Mouse (Mus musculus) erythroblast, embryonic 14.5 days (primary cell): ENCODE data around the gene Gm13697. TPM values are rescaled to one million over a fixed set of nuclear protein-coding genes. Genes with fewer than 3 reads are reported as not detected.

ENCODE experiments used
- H3K27me3 ChIP-seq: 2 replicates; pipeline ENCODE4 v1.6.1; 2012; ENCODE audit warnings: inconsistent platforms; ENCODE audit not compliant: control insufficient read depth
- H3K36me3 ChIP-seq: 2 replicates; pipeline ENCODE4 v1.6.1; 2012; ENCODE audit warnings: mild to moderate bottlenecking, inconsistent platforms; ENCODE audit not compliant: control insufficient read depth
- H3K4me1 ChIP-seq: 2 replicates; pipeline ENCODE4 v1.6.1; 2012; ENCODE audit warnings: inconsistent platforms; ENCODE audit not compliant: control insufficient read depth
- H3K4me3 ChIP-seq: replicated peaks from 2 replicates; pipeline ENCODE3; 2012; ENCODE audit warnings: moderate library complexity, mild to moderate bottlenecking, inconsistent platforms
- H3K9me3 ChIP-seq: 2 replicates; pipeline ENCODE4 v1.6.1; 2012; ENCODE audit warnings: low read length, inconsistent platforms, mixed read lengths; ENCODE audit not compliant: control insufficient read depth
- GATA1 ChIP-seq: IDR thresholded peaks from 2 replicates; pipeline ENCODE4 v1.6.1; 2012; ENCODE audit warnings: low read length, inconsistent platforms, mixed read lengths
- TAL1 ChIP-seq: IDR thresholded peaks from 3 replicates; pipeline ENCODE4 v1.6.1; 2012; ENCODE audit warnings: low read length, inconsistent platforms, mixed read lengths
- polyA plus RNA-seq: library from polyadenylated mRNA; stranded (reverse); fragments of >175 nt; gene quantifications from 2 replicates; pipeline ENCODE4 v1.2.3, GENCODE M21; 2012

Gene Gm13697
- polyA plus RNA-seq, 1 experiment: 0.11 TPM

DNA sequence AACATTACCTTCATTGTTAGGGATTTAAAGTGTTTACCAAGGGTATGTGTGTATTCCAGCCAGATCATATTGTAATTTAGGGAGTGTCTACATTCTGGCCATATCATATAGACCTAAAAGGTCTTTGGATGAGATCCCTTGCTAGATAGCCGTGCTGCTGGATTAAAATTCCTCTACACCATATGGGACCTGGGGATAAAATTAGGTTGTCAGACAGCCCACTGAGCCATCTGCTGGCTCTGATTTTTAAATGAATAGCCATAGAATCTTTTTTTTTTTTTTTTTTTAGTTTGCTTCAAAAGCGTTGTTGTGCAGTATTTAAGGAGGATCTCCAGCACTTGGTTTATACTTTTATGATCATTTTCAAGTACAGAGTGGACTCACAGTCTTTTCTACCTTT is 48.0 kb downstream of the Gm13697 start:
- TF ChIP-seq GATA1: no peak
- H3K4me3 ChIP-seq: no peak overlapping the region
- no peaks in the 10 kb centered on the region for H3K27me3 ChIP-seq
- no peaks in the 10 kb centered on the region for H3K36me3 ChIP-seq
- peaks cover 4% of the 10 kb centered on the region for H3K4me1 ChIP-seq
- H3K9me3 ChIP-seq: no peaks in the 10 kb centered on the region

- Histone ChIP-seq H3K27me3 (no peaks in the 10 kb centered on the region), H3K4me3 (no peak overlapping the region), H3K9me3 (no peaks in the 10 kb centered on the region), H3K36me3 (no peaks in the 10 kb centered on the region), H3K4me1 (peaks cover 9% of the 10 kb centered on the region)
- TF ChIP-seq TAL1 (no peak), GATA1 (no peak)
Observed at GRCm38 (mm10) chr2:84035997-84036396, 51.5 kb downstream of the Gm13697 start.

Other genes starting within 250 kb of the Gm13697 start
- gene Fam171b, start 172.1 kb upstream of the Gm13697 start, polyA plus RNA-seq: 0.01 TPM in 1 of 2 replicates, not detected in the other
- gene Zswim2, start 43.5 kb upstream of the Gm13697 start, polyA plus RNA-seq: not detected in 2 replicates
- gene Gm13698, start 29.1 kb upstream of the Gm13697 start, polyA plus RNA-seq: 0.05 and 0.11 TPM in 2 replicates
- 0.05 and 0.11 TPM in 2 replicates for gene Gm13693, start 23.2 kb upstream of the Gm13697 start, polyA plus RNA-seq
- not detected in 2 replicates for gene Gm13695, start 17.4 kb upstream of the Gm13697 start, polyA plus RNA-seq
- gene Gm13696, start 11.6 kb upstream of the Gm13697 start, polyA plus RNA-seq: 0.05 and 0.11 TPM in 2 replicates
- 0.05 and 0.11 TPM in 2 replicates for gene Gm13694, start 5.8 kb upstream of the Gm13697 start, polyA plus RNA-seq
- gene Gm13691, start 5.8 kb downstream of the Gm13697 start, polyA plus RNA-seq: 0.05 and 0.11 TPM in 2 replicates